Mouse (Mus musculus) spleen, adult 2 months (tissue): ENCODE measurements around the gene Ecm2.

Experiments
- CTCF ChIP-seq: fragments of 200-500 bp; IDR thresholded peaks from 2 replicates; pipeline ENCODE4 v1.5.1; 2011; ENCODE audit warnings: mild to moderate bottlenecking, inconsistent platforms; ENCODE audit not compliant: insufficient read depth, insufficient read length, insufficient replicate concordance; ENCODE audit errors: extremely low read depth
- POLR2A ChIP-seq: fragments of 200-500 bp; IDR thresholded peaks from 2 replicates; pipeline ENCODE4 v1.6.1; 2011; ENCODE audit warnings: low read depth, low read length, inconsistent platforms

DNA sequence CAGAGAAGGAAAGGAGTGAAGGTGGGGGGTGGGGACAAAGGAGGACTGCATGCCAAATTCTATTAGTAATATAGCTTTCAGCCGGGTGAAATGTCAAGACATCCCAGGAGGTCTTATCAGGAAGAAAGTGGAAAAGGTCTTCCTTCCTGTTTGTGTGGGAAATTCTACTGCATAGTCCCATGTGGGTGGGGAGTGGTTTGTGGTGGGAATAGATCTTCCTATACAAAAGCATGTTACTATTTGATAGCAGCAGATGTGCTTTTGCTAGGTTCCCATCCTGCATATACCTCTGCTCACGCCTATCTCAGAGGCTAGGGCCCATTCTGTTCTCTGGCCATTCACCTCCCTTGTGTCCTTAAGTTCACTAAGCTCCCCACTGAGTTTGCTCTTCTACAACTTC is 56.3 kb downstream of the Ecm2 start:
- no peak for TF ChIP-seq POLR2A
- TF ChIP-seq CTCF, result no peak
